Mouse (Mus musculus) gastrocnemius, adult 18-20 months (tissue): Measurements from ENCODE around the gene Eif2b1. TPM values are rescaled to one million over a fixed set of nuclear protein-coding genes. Genes with fewer than 3 reads are reported as not detected.

Experiments used
- total RNA-seq, 2 experiments: library from RNA; stranded (reverse); gene quantifications; 2 replicates each; pipeline ENCODE4 v1.2.3; 2021

The Eif2b1 gene
- total RNA-seq, 2 experiments from 2014 or later: 36.0 to 36.2 TPM

Other genes starting within 250 kb of the Eif2b1 start
- gene Cdk2ap1, start 216.0 kb downstream of the Eif2b1 start, total RNA-seq: 100 to 1,000 TPM; 146 to 161 TPM
- 10 to 100 TPM; 40.4 to 42.4 TPM for gene Sbno1, start 153.1 kb downstream of the Eif2b1 start, total RNA-seq
- 100 to 1,000 TPM; 167 to 244 TPM for gene Kmt5a, start 139.2 kb downstream of the Eif2b1 start, total RNA-seq
- gene Rilpl2, start 100.8 kb downstream of the Eif2b1 start, total RNA-seq: 1 to 10 TPM; 4.6 to 5.6 TPM
- 10 to 100 TPM; 21.0 to 28.1 TPM for gene Snrnp35, start 96.0 kb downstream of the Eif2b1 start, total RNA-seq
- gene Rilpl1, start 47.7 kb downstream of the Eif2b1 start, total RNA-seq: 100 to 1,000 TPM; 261 to 262 TPM
- 100 to 1,000 TPM; 145 to 151 TPM for gene Tmed2, start 38.4 kb downstream of the Eif2b1 start, total RNA-seq
- gene Ddx55, start 26.3 kb downstream of the Eif2b1 start, total RNA-seq: 1 to 10 TPM; 4.1 to 4.2 TPM
- gene Gtf2h3, start within 50 bp of the Eif2b1 start, total RNA-seq: 10 to 100 TPM; 17.0 to 18.1 TPM
- 10 to 100 TPM; 31.2 to 33.2 TPM for gene Atp6v0a2, start 49.4 kb upstream of the Eif2b1 start, total RNA-seq
- under 1 TPM; 0.05 to 0.18 TPM for gene Dnah10, start 146.0 kb upstream of the Eif2b1 start, total RNA-seq